Comparison of ENCODE assay signal across 27 mouse cellular contexts in the genomic region with DNA sequence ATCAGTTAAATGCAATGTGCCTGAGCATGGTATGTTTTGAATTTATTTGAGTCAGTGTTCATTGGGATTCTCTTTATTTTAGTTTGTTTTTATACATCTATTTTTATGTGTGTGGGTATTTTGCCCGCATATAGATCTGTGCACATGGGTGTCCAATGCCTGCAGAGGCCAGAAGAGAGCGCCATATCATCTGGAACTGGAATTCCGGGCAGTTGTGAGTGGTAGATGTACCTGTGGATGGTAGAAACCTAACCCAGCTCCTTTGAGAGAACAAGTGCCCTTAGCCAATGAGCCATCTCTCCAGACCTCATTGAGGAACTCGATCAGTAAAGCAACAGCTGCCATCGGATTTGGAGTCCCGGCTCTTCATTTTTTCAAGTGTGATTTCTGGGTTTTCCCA.
"Had no signal": no experiment of that assay in that cellular context is flagged by ENCODE, and none has a peak within 500 bp of the region (broad histone marks: within the 10 kb centered on the region; RNA-seq: fewer than 3 reads in every experiment).

No protein-coding gene starts in this region.

- H3K9me3 ChIP-seq: heart, embryonic 13.5 days; heart, embryonic 15.5 days; hindbrain, embryonic 10.5 days; hindbrain, embryonic 12.5 days; intestine, embryonic 15.5 days; limb, embryonic 13.5 days; limb, embryonic 15.5 days had no signal

- DNase-seq: gastrocnemius, adult 2 months; gastrocnemius, postnatal 14 days; gastrocnemius, postnatal 36 days; heart, adult 11 months; heart, adult 2 months; heart, postnatal 14 days; heart, postnatal 4 days; kidney, adult 18-20 months; kidney, adult 8-10 months; kidney, postnatal 25 days; kidney, postnatal 4 days; left cerebral cortex, postnatal 4 days had no signal

- H3K36me3 ChIP-seq: heart, embryonic 13.5 days; heart, embryonic 15.5 days; hindbrain, embryonic 10.5 days; hindbrain, embryonic 12.5 days; intestine, embryonic 15.5 days; limb, embryonic 13.5 days; limb, embryonic 15.5 days; liver, embryonic 12.5 days had no signal

- H3K4me1 ChIP-seq: heart, embryonic 13.5 days; heart, embryonic 15.5 days; hindbrain, embryonic 10.5 days; hindbrain, embryonic 12.5 days; intestine, embryonic 15.5 days; limb, embryonic 13.5 days; limb, embryonic 15.5 days; liver, embryonic 12.5 days had no signal

- ATAC-seq: hindbrain, embryonic 16.5 days; inflammation-experienced regulatory T-cells, adult 6 months; intestine, postnatal 0 days; liver, embryonic 12.5 days had no signal

- H3K4me3 ChIP-seq: gastrocnemius, adult 2 months; heart, adult 2 months; heart, embryonic 13.5 days; heart, embryonic 15.5 days; hindbrain, embryonic 10.5 days; hindbrain, embryonic 12.5 days; intestine, embryonic 15.5 days; layer of hippocampus, adult 2 months; left cerebral cortex, adult 2 months; limb, embryonic 13.5 days; limb, embryonic 15.5 days; liver, embryonic 12.5 days had no signal

- H3K27ac ChIP-seq: gastrocnemius, adult 2 months; heart, adult 2 months; heart, embryonic 13.5 days; heart, embryonic 15.5 days; hindbrain, embryonic 10.5 days; hindbrain, embryonic 12.5 days; hindbrain, embryonic 14.5 days; intestine, embryonic 15.5 days; layer of hippocampus, adult 2 months; left cerebral cortex, adult 2 months; limb, embryonic 13.5 days; limb, embryonic 15.5 days; liver, embryonic 12.5 days had no signal

- H3K27me3 ChIP-seq: heart, embryonic 13.5 days; heart, embryonic 15.5 days; hindbrain, embryonic 12.5 days; intestine, embryonic 15.5 days; limb, embryonic 13.5 days; limb, embryonic 15.5 days; liver, embryonic 12.5 days had no signal

- H3K4me2 ChIP-seq: heart, embryonic 11.5 days; heart, embryonic 13.5 days; heart, embryonic 15.5 days; hindbrain, embryonic 12.5 days; hindbrain, embryonic 14.5 days; intestine, embryonic 15.5 days; limb, embryonic 13.5 days; limb, embryonic 15.5 days; liver, embryonic 12.5 days had no signal

- H3K9ac ChIP-seq: heart, embryonic 13.5 days; heart, embryonic 15.5 days; hindbrain, embryonic 12.5 days; hindbrain, embryonic 14.5 days; intestine, embryonic 15.5 days; limb, embryonic 13.5 days; limb, embryonic 15.5 days; liver, embryonic 12.5 days had no signal
